Mouse (Mus musculus) small intestine, adult 2 months (tissue): ENCODE results near the gene Mark4. TPM values are rescaled to one million over a fixed set of nuclear protein-coding genes. Genes with fewer than 3 reads are reported as not detected.

ENCODE experiments used
- H3K27ac ChIP-seq: fragments of 200-500 bp; 2 replicates; pipeline ENCODE4 v1.5.1; 2012; ENCODE audit warnings: low read depth, low read length, control low read depth, inconsistent platforms; ENCODE audit not compliant: insufficient read depth
- H3K27me3 ChIP-seq: fragments of 200-500 bp; 2 replicates; pipeline ENCODE4 v1.6.1; 2012; ENCODE audit warnings: mild to moderate bottlenecking, moderate library complexity, low read length, inconsistent platforms; ENCODE audit not compliant: control insufficient read depth, insufficient read depth
- H3K36me3 ChIP-seq: fragments of 200-500 bp; 2 replicates; pipeline ENCODE4 v1.6.1; 2012; ENCODE audit warnings: mild to moderate bottlenecking, low read length, control low read depth, inconsistent platforms; ENCODE audit not compliant: control insufficient read depth, insufficient read depth
- H3K4me1 ChIP-seq: fragments of 200-500 bp; 2 replicates; pipeline ENCODE4 v1.6.1; 2012; ENCODE audit warnings: low read length, inconsistent platforms, mixed read lengths; ENCODE audit not compliant: control insufficient read depth, insufficient read depth, insufficient read length
- H3K4me3 ChIP-seq: fragments of 200-500 bp; 2 replicates; pipeline ENCODE4 v1.5.1; 2012; ENCODE audit warnings: low read depth, mild to moderate bottlenecking, control low read depth, inconsistent platforms, low read length, moderate library complexity
- CTCF ChIP-seq: fragments of 200-500 bp; IDR thresholded peaks from 2 replicates; pipeline ENCODE4 v1.5.1; 2012; ENCODE audit warnings: low read depth, mild to moderate bottlenecking, control low read depth, inconsistent platforms, low read length, moderate library complexity, mixed read lengths; ENCODE audit not compliant: insufficient replicate concordance, insufficient read length; ENCODE audit errors: extremely low read depth
- POLR2A ChIP-seq: fragments of 200-500 bp; IDR thresholded peaks from 2 replicates; pipeline ENCODE4 v1.6.1; 2012; ENCODE audit warnings: low read depth, mild to moderate bottlenecking, control low read depth, inconsistent platforms, low read length, moderate library complexity
- WGBS: fragments of 180-500 bp; shearing (Covaris S2); methylation state at CpG from one replicate; pipeline ENCODE4 v1.1.7; 2018; 5-methylcytosine and 5-hydroxymethylcytosine counted together
- polyA plus RNA-seq: library from polyadenylated mRNA; depleted of rRNA; stranded (reverse); fragments of >200 nt; gene quantifications from 2 replicates; pipeline ENCODE4 v1.2.3, GENCODE M21; 2012

Gene Mark4
- polyA plus RNA-seq, 1 experiment, result 27.4 TPM

DNA sequence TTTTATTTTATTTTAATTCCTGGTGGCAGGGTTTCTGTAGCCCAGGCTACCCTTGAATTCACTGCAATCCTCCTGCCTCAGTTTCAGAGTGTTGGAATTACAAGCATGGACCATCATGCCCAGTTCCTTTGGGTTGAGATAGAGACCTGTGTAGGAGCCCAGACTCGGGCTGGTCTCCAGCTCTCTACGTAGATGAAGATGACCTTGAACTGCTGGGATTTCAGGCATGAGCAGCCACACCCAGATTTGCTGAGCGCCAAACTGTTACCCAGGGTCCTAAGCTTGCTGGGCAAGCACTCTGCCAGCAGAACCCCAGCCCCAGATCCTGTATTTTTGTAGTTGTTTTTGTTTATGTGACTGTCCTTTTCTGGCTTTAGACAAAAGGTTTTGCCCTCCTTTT is 45.1 kb downstream of the Mark4 start:
- no peaks in the 10 kb centered on the region for H3K36me3 ChIP-seq
- TF ChIP-seq CTCF, result no peak
- TF ChIP-seq POLR2A, result no peak
- WGBS, result 43% methylated on average over 3 of the region's 3 CpGs
- no peaks in the 10 kb centered on the region for H3K4me1 ChIP-seq
- no peak overlapping the region for H3K4me3 ChIP-seq
- H3K27me3 ChIP-seq, result peaks cover 6% of the 10 kb centered on the region
- H3K27ac ChIP-seq, result no peak overlapping the region

DNA sequence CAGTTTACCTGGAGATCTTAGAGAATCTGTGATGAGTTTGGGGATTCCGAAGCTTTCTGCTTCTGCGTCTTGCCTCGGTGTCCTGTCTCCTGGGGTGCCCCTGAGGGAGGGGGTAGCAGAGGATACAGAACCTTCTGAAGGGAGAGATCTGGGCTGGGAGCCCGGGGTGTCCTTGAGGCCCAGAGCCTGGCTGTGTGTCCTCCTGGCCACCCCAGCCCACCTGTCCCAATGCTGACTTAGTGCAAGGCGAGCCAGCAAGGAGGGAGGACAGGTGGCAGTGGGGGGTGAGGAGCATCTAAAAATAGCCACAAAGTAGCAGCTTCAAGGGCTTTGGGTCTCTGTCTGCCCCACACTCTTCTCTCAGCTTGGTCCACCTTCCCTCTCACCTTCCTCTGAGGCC is 46.8 kb downstream of the Mark4 start:
- TF ChIP-seq CTCF (no peak), POLR2A (no peak)
- H3K36me3 ChIP-seq, result no peaks in the 10 kb centered on the region
- no peaks in the 10 kb centered on the region; the same call in 1 of the 2 replicates for H3K4me1 ChIP-seq
- no peak overlapping the region for H3K4me3 ChIP-seq
- H3K27me3 ChIP-seq, result peaks cover 3% of the 10 kb centered on the region
- WGBS, result 71% methylated on average over 5 of the region's 5 CpGs
- H3K27ac ChIP-seq, result no peak overlapping the region

DNA sequence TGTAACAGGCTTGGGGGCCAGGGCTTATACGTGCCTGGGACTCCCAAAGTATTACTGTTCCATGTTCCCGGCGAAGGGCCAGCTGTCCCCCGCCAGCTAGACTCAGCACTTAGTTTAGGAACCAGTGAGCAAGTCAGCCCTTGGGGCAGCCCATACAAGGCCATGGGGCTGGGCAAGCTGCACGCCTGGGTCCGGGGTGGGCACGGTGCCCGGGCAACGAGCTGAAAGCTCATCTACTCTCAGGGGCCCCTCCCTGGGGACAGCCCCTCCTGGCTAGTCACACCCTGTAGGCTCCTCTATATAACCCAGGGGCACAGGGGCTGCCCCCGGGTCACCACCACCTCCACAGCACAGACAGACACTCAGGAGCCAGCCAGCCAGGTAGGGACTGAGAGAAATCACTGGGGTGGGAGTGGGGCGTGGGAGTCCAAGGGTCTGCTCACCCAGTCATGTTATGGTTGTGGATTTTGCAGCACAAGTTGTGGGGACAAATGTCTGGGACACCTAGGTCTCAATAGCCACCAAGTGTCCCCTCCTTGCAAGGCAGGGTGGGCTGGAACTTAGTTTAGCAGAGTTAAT is 47.8 kb downstream of the Mark4 start:
- Histone ChIP-seq H3K27me3 (no peaks in the 10 kb centered on the region; the same call in 1 of the 2 replicates), H3K4me1 (no peaks in the 10 kb centered on the region; the same call in 1 of the 2 replicates), H3K27ac (no peak overlapping the region), H3K4me3 (peak overlapping the region; percentile 18; the same call in 1 of the 2 replicates), H3K36me3 (no peaks in the 10 kb centered on the region)
- TF ChIP-seq POLR2A, result no peak
- TF ChIP-seq CTCF, result no peak
- 58% methylated on average over 11 of the region's 11 CpGs for WGBS

DNA sequence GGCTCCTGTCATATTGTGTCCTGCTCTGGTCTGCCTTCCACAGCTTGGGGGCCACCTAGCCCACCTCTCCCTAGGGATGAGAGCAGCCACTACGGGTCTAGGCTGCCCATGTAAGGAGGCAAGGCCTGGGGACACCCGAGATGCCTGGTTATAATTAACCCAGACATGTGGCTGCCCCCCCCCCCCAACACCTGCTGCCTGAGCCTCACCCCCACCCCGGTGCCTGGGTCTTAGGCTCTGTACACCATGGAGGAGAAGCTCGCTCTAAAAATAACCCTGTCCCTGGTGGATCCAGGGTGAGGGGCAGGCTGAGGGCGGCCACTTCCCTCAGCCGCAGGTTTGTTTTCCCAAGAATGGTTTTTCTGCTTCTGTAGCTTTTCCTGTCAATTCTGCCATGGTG is 48.9 kb downstream of the Mark4 start:
- WGBS, result 60% methylated on average over 6 of the region's 6 CpGs
- Histone ChIP-seq H3K36me3 (no peaks in the 10 kb centered on the region), H3K27ac (no peak overlapping the region), H3K4me3 (no peak overlapping the region), H3K27me3 (no peaks in the 10 kb centered on the region; the same call in 1 of the 2 replicates), H3K4me1 (peaks cover 2% of the 10 kb centered on the region; the same call in 1 of the 2 replicates)
- TF ChIP-seq CTCF, result no peak
- TF ChIP-seq POLR2A, result no peak

DNA sequence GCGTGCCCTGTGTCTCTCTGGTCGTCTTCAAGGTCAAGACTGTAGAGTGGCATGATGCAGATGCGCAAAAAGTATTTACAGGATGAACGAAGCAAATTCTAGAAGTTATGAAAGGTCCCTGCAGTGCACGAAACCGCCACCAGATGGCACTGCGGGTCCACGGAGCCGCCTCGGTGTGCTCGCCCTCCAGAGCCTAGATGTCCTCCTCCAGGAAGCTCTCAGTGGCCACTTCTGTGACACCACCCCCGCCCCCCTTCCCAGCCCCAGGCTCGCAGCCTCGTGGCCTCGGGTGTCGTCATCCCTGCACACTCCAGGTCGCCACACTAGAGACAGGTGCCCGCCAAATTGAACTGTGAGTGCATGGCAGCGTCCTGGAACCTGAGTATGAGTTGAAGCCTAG is 53.2 kb downstream of the Mark4 start:
- TF ChIP-seq CTCF, result peak; percentile 94
- TF ChIP-seq POLR2A, result no peak
- 2% methylated on average over 19 of the region's 19 CpGs for WGBS
- Histone ChIP-seq H3K4me3 (no peak overlapping the region), H3K27me3 (peaks cover 7% of the 10 kb centered on the region; the same call in 1 of the 2 replicates), H3K36me3 (no peaks in the 10 kb centered on the region), H3K4me1 (peaks cover 5% of the 10 kb centered on the region), H3K27ac (no peak overlapping the region)

DNA sequence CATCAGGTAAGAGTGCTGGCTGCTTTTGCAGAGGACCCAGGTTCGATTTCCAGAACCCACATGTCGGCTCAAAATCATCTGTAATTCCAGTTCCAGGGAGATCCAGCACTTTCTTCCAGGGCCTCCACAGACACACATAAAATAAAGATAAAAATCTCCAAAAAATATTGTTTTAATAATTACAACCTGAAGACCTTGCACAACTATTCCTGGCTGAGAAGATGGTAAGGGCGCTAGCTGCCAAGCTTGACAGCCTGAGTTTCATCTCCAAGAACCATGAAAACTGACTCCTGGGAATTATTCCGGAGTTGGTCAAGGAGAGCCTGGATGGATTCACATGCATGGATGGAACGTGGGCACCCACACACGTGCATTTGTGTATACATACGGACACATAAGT is 54.1 kb downstream of the Mark4 start, which contains the start of gene Ckm:
Ckm (plus strand) TSS at position 301 of the 400 bp plus-strand sequence.
- WGBS, result 48% methylated on average over 7 of the region's 7 CpGs
- Histone ChIP-seq H3K27me3 (peaks cover 7% of the 10 kb centered on the region), H3K4me1 (peaks cover 8% of the 10 kb centered on the region), H3K4me3 (peak within 1 kb of the TSS; percentile 64), H3K27ac (no peak within 1 kb of the TSS), H3K36me3 (no peaks in the 10 kb centered on the region)
- TF ChIP-seq CTCF, result no peak
- no peak for TF ChIP-seq POLR2A

DNA sequence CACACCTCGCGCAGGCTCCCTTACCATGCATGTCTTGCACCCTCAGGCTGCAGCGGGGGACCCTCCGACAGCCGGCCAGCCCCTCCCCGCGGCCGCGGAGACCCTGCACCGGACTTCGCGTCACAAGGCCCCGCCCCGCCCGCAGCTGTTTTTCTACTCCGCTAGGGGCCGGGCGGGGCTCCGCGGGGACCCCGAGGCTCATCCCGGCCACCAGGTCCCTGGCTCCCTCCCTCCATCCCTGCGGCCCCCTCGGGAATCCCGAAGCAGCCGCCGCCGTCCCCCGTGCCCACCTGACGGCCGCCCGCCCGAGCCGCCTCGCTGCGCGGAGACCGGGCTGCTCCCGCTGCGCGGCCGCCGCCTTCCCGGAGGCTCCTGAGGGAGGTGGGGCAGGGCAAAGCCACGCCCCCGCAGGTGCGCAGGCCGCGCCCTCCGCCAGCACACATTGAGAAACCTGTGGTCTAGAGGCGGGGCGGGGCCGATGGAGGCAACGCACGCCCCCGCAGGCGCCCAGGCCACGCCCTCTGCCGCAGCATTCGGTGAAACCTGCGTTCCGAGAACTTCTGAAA is 54.8 kb downstream of the Mark4 start, which contains the start of gene Klc3:
Klc3 (minus strand) TSS at position 374 of the 566 bp plus-strand sequence.
- peaks cover 11% of the 10 kb centered on the region for H3K4me1 ChIP-seq
- H3K4me3 ChIP-seq, result peak within 1 kb of the TSS; percentile 64
- no peaks in the 10 kb centered on the region for H3K36me3 ChIP-seq
- TF ChIP-seq CTCF (no peak), POLR2A (no peak)
- H3K27ac ChIP-seq, result no peak within 1 kb of the TSS
- 1% methylated on average over 62 of the region's 62 CpGs for WGBS
- H3K27me3 ChIP-seq, result peaks cover 7% of the 10 kb centered on the region
